Mouse (Mus musculus) left cerebral cortex, postnatal 36 days (tissue): ENCODE results near the gene Josd2. TPM values are rescaled to one million over a fixed set of nuclear protein-coding genes. Genes with fewer than 3 reads are reported as not detected.

ENCODE experiments used
- DNase-seq, 2 experiments: peaks; one replicate each; pipeline ENCODE4 v3.0.0; 2021 to 2022; ENCODE audit warnings: low spot score in 2 of 2, mixed read lengths in 1 of 2
- intact Hi-C: fragments of 180-260 bp; cut with DNase I; formaldehyde crosslinking; loops from one replicate; pipeline ENCODE4 v1.15.1; 2025
- total RNA-seq, 2 experiments: library from RNA; stranded (reverse); gene quantifications; 2 replicates each; pipeline ENCODE4 v1.2.3; 2021

The Josd2 gene
- 10 to 100 TPM; 76.5 to 77.6 TPM for total RNA-seq

GRCm38 (mm10) chr7:44467811-44468411 is at the start of gene Josd2:
Gene Josd2 (plus strand): TSS chr7:44467980.
- peak; percentile 96 to 97 for DNase-seq
- intact Hi-C loops = loop anchor here (5.0 kb wide), 1 partner anchor 96 kb away; no protein-coding TSS in a partner anchor

GRCm38 (mm10) chr7:44427666-44428065 is 40.1 kb upstream of the Josd2 start:
- intact Hi-C loops = loop anchor here (1.0 kb wide), 1 partner anchor 21 kb away; no protein-coding TSS in a partner anchor
- peak in 1 of 2 experiments; percentile 29 for DNase-seq

- intact Hi-C loops = loop anchor here (1.0 kb wide), 1 partner anchor 22 kb away; no protein-coding TSS in a partner anchor
- DNase-seq = peak; percentile 47 to 52
Observed at GRCm38 (mm10) chr7:44428171-44428950, 39.4 kb upstream of the Josd2 start.

- intact Hi-C loops = loop anchor here (1.0 kb wide), 1 partner anchor 23 kb away; no protein-coding TSS in a partner anchor
Observed at GRCm38 (mm10) chr7:44428968-44429521, 38.7 kb upstream of the Josd2 start, which contains the start of gene Lrrc4b. Gene Lrrc4b (plus strand): TSS chr7:44429018.

GRCm38 (mm10) chr7:44429534-44430488 is 38.0 kb upstream of the Josd2 start:
- peak; percentile 59 to 71 for DNase-seq
- intact Hi-C loops = loop anchor here (1.0 kb wide), 1 partner anchor 12 kb away; no protein-coding TSS in a partner anchor

More at GRCm38 (mm10) chr7:44428968-44429521, 38.7 kb upstream of the Josd2 start, which contains the start of gene Lrrc4b:
- DNase-seq = peak; percentile 78 to 87

- no peak for DNase-seq
- intact Hi-C loops = no loop called here
Observed at GRCm38 (mm10) chr7:44432550-44432949, 35.2 kb upstream of the Josd2 start.

GRCm38 (mm10) chr7:44433371-44433770 is 34.4 kb upstream of the Josd2 start:
- intact Hi-C loops = no loop called here
- DNase-seq = no peak

GRCm38 (mm10) chr7:44434089-44434488 is 33.7 kb upstream of the Josd2 start:
- no peak for DNase-seq

GRCm38 (mm10) chr7:44435796-44436195 is 32.0 kb upstream of the Josd2 start:
- intact Hi-C loops = no loop called here
- no peak for DNase-seq

More at GRCm38 (mm10) chr7:44434089-44434488, 33.7 kb upstream of the Josd2 start:
- intact Hi-C loops = no loop called here

- DNase-seq = no peak
- intact Hi-C loops = no loop called here
Observed at GRCm38 (mm10) chr7:44436267-44436666, 31.5 kb upstream of the Josd2 start.

GRCm38 (mm10) chr7:44437188-44437587 is 30.6 kb upstream of the Josd2 start:
- DNase-seq = no peak
- intact Hi-C loops = no loop called here

- intact Hi-C loops = no loop called here
Observed at GRCm38 (mm10) chr7:44437933-44438332, 29.8 kb upstream of the Josd2 start.

GRCm38 (mm10) chr7:44439696-44440095 is 28.1 kb upstream of the Josd2 start:
- intact Hi-C loops = loop anchor here (5.0 kb wide), 2 partner anchors 32 to 57 kb away; partner anchors contain the start of gene Syt3
- no peak for DNase-seq

More at GRCm38 (mm10) chr7:44437933-44438332, 29.8 kb upstream of the Josd2 start:
- no peak for DNase-seq

GRCm38 (mm10) chr7:44440479-44440878 is 27.3 kb upstream of the Josd2 start:
- no peak for DNase-seq
- intact Hi-C loops = loop anchor here (5.0 kb wide), 2 partner anchors 33 to 58 kb away; partner anchors contain the start of gene Syt3

GRCm38 (mm10) chr7:44441180-44441579 is 26.6 kb upstream of the Josd2 start:
- intact Hi-C loops = loop anchor here (5.0 kb wide), 2 partner anchors 34 to 59 kb away; partner anchors contain the start of gene Syt3
- no peak for DNase-seq

GRCm38 (mm10) chr7:44441648-44442109 is 26.1 kb upstream of the Josd2 start:
- peak; percentile 75 for DNase-seq
- intact Hi-C loops = loop anchor here (1.0 to 5.0 kb wide), 4 partner anchors 11 to 81 kb away; partner anchors contain the start of gene Syt3

GRCm38 (mm10) chr7:44442407-44442821 is 25.4 kb upstream of the Josd2 start:
- intact Hi-C loops = loop anchor here (1.0 to 5.0 kb wide), 4 partner anchors 12 to 82 kb away; partner anchors contain the start of gene Syt3
- peak; percentile 45 to 57 for DNase-seq
